Mouse (Mus musculus) E14TG2a.4 (cell line): ENCODE measurements around the gene Manbal.

Experiments used
- H3K27me3 ChIP-seq: 2 replicates; pipeline ENCODE4 v1.6.1; 2014; ENCODE audit warnings: low read length, control low read depth; ENCODE audit not compliant: insufficient read depth
- H3K36me3 ChIP-seq: 2 replicates; pipeline ENCODE4 v1.6.1; 2014; ENCODE audit warnings: low read length, control low read depth; ENCODE audit not compliant: insufficient read depth
- H3K4me1 ChIP-seq: replicated peaks from 2 replicates; pipeline ENCODE4 v1.6.1; 2014; ENCODE audit warnings: low read depth, low read length, control low read depth
- H3K4me3 ChIP-seq: replicated peaks from 2 replicates; pipeline ENCODE4 v1.5.1; 2014; ENCODE audit warnings: mild to moderate bottlenecking, low read length
- H3K9me3 ChIP-seq: 2 replicates; pipeline ENCODE4 v1.6.1; 2014; ENCODE audit warnings: low read length, control low read depth
- CTCF ChIP-seq: conservative IDR thresholded peaks from 2 replicates; pipeline ENCODE4 v1.5.1; 2014; ENCODE audit warnings: low read length
- NANOG ChIP-seq: IDR thresholded peaks from 2 replicates; pipeline ENCODE4 v1.6.1; 2014; ENCODE audit warnings: borderline replicate concordance, low read length, mixed read lengths
- POU5F1 ChIP-seq: IDR thresholded peaks from 2 replicates; pipeline ENCODE4 v1.6.1; 2014; ENCODE audit warnings: low read length, borderline replicate concordance

Gene Manbal

GRCm38 (mm10) chr2:157354106-157354505 is 13.3 kb upstream of the Manbal start:
- no peak for TF ChIP-seq NANOG
- no peak for TF ChIP-seq CTCF
- no peak for TF ChIP-seq POU5F1
- Histone ChIP-seq H3K4me3 (no peak overlapping the region), H3K36me3 (no peaks in the 10 kb centered on the region), H3K4me1 (peaks cover 28% of the 10 kb centered on the region), H3K9me3 (peaks cover 12% of the 10 kb centered on the region), H3K27me3 (no peaks in the 10 kb centered on the region)

GRCm38 (mm10) chr2:157360028-157360427 is 7.4 kb upstream of the Manbal start:
- no peak for TF ChIP-seq NANOG
- TF ChIP-seq POU5F1: no peak
- Histone ChIP-seq H3K9me3 (peaks cover 8% of the 10 kb centered on the region), H3K36me3 (no peaks in the 10 kb centered on the region), H3K27me3 (no peaks in the 10 kb centered on the region), H3K4me3 (no peak overlapping the region), H3K4me1 (peaks cover 26% of the 10 kb centered on the region)

- Histone ChIP-seq H3K36me3 (no peaks in the 10 kb centered on the region), H3K9me3 (no peaks in the 10 kb centered on the region), H3K4me1 (peaks cover 28% of the 10 kb centered on the region), H3K27me3 (no peaks in the 10 kb centered on the region), H3K4me3 (no peak overlapping the region)
- no peak for TF ChIP-seq CTCF
- TF ChIP-seq POU5F1: no peak
- TF ChIP-seq NANOG: no peak
Observed at GRCm38 (mm10) chr2:157363031-157363430, 4.4 kb upstream of the Manbal start.

GRCm38 (mm10) chr2:157366762-157367161 is 632 bp upstream of the Manbal start:
- no peaks in the 10 kb centered on the region for H3K9me3 ChIP-seq
- peaks cover 51% of the 10 kb centered on the region for H3K4me1 ChIP-seq
- no peaks in the 10 kb centered on the region for H3K27me3 ChIP-seq
- TF ChIP-seq POU5F1: no peak
- TF ChIP-seq NANOG: no peak
- TF ChIP-seq CTCF: no peak
- H3K4me3 ChIP-seq: peak overlapping the region; percentile 93
- peaks cover 17% of the 10 kb centered on the region for H3K36me3 ChIP-seq

GRCm38 (mm10) chr2:157367991-157368390 is 597 bp downstream of the Manbal start:
- peaks cover 4% of the 10 kb centered on the region; the same call in 1 of the 2 replicates for H3K9me3 ChIP-seq
- peaks cover 29% of the 10 kb centered on the region for H3K36me3 ChIP-seq
- TF ChIP-seq CTCF: no peak
- TF ChIP-seq POU5F1: no peak
- TF ChIP-seq NANOG: no peak
- peak overlapping the region; percentile 93 for H3K4me3 ChIP-seq
- H3K4me1 ChIP-seq: peaks cover 43% of the 10 kb centered on the region
- H3K27me3 ChIP-seq: no peaks in the 10 kb centered on the region

GRCm38 (mm10) chr2:157371696-157372095 is 4.3 kb downstream of the Manbal start:
- TF ChIP-seq CTCF: no peak
- no peak for TF ChIP-seq NANOG
- no peak for TF ChIP-seq POU5F1
- peaks cover 44% of the 10 kb centered on the region for H3K36me3 ChIP-seq
- H3K27me3 ChIP-seq: no peaks in the 10 kb centered on the region

GRCm38 (mm10) chr2:157373681-157374080 is 6.3 kb downstream of the Manbal start:
- TF ChIP-seq CTCF: no peak
- Histone ChIP-seq H3K9me3 (peaks cover 23% of the 10 kb centered on the region), H3K4me1 (peaks cover 65% of the 10 kb centered on the region), H3K27me3 (no peaks in the 10 kb centered on the region), H3K4me3 (0 out of 2 replicates have a peak overlapping the region, but pooled peaks have one; percentile 10), H3K36me3 (peaks cover 44% of the 10 kb centered on the region)

More at GRCm38 (mm10) chr2:157371696-157372095, 4.3 kb downstream of the Manbal start:
- Histone ChIP-seq H3K9me3 (peaks cover 23% of the 10 kb centered on the region), H3K4me3 (no peak overlapping the region), H3K4me1 (peaks cover 58% of the 10 kb centered on the region)

GRCm38 (mm10) chr2:157375051-157375450 is 7.7 kb downstream of the Manbal start:
- Histone ChIP-seq H3K4me3 (no peak overlapping the region), H3K4me1 (peaks cover 67% of the 10 kb centered on the region), H3K9me3 (peaks cover 23% of the 10 kb centered on the region), H3K27me3 (no peaks in the 10 kb centered on the region), H3K36me3 (peaks cover 57% of the 10 kb centered on the region)
- TF ChIP-seq CTCF (no peak), NANOG (no peak), POU5F1 (no peak)

- Histone ChIP-seq H3K36me3 (peaks cover 55% of the 10 kb centered on the region), H3K4me1 (peaks cover 62% of the 10 kb centered on the region), H3K27me3 (no peaks in the 10 kb centered on the region), H3K9me3 (peaks cover 23% of the 10 kb centered on the region), H3K4me3 (peak overlapping the region; percentile 70)
- peak; percentile 95 for TF ChIP-seq NANOG
- TF ChIP-seq POU5F1: no peak
Observed at GRCm38 (mm10) chr2:157375794-157376757, 8.7 kb downstream of the Manbal start.
